Mouse (Mus musculus) adrenal gland, postnatal 25 days (tissue): ENCODE results near the gene Sema4c. TPM values are rescaled to one million over a fixed set of nuclear protein-coding genes. Genes with fewer than 3 reads are reported as not detected.

Experiments used
- DNase-seq: peaks from one replicate; pipeline ENCODE4 v3.0.0; 2021; ENCODE audit warnings: mixed read lengths
- total RNA-seq: library from RNA; stranded (reverse); gene quantifications from 2 replicates; pipeline ENCODE4 v1.2.3, GENCODE M21; 2021

Gene Sema4c
- total RNA-seq, 1 experiment from 2014 or later, result 24.2 TPM

DNA sequence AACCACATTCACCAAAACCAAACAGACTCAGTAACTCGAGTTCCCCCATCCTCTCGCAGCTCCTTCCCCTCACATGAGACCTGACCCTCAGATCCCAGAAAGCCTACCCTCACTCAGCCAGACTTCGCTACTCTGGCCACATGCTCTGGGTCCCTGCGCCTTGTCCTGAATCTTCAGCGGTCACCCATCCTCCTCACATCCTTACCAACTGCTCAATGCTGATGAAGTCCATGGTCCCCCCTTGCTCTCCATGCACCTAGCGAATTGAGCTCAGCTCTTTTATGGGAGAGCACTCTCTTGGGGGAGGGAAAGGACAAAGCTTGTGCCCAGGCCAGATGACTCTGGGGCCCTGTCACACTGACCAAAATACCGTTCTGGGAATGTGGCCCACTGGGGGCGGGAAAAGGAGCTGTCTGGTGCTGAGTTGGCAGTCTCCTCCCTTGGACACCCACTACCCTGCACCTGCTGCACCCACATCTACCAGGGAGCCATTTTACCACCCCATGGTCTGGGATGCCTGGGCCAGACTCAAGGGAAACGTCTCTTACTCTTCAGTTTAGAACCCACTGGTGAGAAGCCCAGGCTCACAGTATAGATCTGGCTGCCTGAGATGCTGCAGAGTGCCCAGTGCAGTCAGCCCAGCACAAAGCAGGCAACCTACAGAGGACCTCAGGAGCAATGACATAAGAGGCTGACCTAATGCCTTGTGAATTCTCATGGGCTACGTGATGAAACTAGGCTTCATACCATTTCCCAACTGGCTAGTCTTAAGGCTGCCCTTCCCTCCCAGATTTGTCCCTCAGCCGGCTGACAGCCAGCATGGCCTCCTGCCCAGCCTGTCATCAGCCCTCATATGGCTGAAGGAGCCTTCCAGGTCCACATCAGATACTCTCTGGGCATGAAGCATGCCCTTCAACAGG, 22.4 kb downstream of the Sema4c start:
- peak; percentile 66 for DNase-seq

DNA sequence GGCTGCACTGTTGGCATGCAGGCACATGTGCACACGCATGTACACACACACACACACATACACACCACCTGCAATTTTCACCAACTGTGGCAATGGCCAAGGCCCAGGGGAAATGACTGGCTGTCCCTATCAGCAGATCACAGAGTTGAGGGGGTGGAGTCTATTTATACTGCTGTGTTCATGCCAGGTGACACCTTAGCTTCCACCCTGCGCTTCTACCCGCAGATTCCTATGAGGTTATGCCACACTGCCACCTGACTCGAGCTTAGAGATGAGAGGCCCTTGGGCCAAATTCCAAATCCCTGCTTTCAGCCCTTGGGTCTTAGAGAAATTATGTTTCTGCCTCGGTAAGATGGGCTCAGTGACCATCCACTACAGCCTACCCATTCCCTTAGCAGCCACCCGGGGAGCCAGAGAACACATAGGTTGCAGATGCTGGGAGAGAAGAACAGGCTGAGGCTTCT, 23.5 kb downstream of the Sema4c start:
- no peak for DNase-seq

GRCm38 (mm10) chr1:36533546-36533945, 24.6 kb downstream of the Sema4c start:
- DNase-seq, result no peak

DNA sequence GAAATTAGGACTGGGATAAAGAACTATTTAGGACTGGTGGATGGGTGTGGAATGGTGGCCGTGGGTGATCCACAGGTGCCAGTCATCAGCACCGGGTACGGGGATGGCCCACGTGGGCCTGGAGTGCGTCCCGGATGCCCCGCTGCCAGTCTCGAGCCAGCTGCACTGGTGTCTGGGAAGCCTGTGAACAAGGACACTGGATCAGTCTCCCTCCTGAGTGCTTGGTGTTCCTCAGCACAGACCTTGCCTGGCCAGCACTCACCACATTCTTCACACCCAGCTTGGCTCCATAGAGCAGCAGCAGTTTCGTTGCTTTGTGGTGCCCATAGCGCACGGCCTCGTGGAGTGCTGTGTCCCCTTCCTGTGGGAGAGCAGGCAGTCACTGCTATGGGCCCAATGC, 26.7 kb downstream of the Sema4c start:
- DNase-seq, result no peak

DNA sequence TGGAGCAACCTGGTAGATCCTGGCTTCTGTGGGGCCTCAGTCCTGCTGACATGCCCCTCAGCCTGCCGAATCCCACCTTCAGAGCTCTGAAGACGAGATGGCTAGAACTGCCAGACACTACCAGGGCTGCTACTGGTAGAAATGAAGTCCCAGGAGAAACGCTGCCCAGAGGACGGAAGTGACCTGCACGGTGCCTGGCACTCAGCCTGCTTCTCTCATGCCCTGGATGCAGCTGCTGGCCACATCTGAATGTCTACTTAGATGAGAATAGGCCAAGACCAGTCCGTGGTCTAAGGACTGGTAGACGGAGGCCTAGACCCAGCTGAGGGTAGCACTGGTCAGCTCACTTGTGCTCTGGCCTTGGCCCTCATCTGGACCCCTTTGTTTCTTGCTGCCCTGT, 27.2 kb downstream of the Sema4c start:
- DNase-seq, result no peak

GRCm38 (mm10) chr1:36530485-36530884, 27.7 kb downstream of the Sema4c start:
- no peak for DNase-seq

- DNase-seq, result no peak
Observed at GRCm38 (mm10) chr1:36529875-36530274, 28.3 kb downstream of the Sema4c start.

GRCm38 (mm10) chr1:36529274-36529673, 28.9 kb downstream of the Sema4c start:
- DNase-seq, result no peak

GRCm38 (mm10) chr1:36528351-36528750, 29.8 kb downstream of the Sema4c start:
- DNase-seq, result no peak

DNA sequence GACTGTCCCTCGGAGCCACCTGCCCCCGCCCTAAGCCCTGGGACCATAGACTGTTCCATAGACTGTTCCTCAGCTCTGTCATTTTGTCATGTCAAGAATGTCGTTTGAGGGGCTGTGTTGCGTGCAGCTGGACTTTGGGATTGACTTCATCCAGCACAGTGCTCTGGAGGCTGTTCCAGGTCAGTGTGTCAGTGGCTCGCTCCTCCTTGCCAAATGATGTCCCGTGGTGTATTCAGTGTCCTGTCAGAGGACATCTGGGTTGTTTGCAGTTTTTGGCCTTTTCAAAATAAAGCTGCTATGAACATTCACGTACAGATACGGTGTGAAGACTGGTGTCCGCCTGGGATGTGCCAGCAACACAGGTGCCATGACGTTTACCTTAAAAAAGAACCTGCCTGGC, 31.2 kb downstream of the Sema4c start:
- no peak for DNase-seq

DNA sequence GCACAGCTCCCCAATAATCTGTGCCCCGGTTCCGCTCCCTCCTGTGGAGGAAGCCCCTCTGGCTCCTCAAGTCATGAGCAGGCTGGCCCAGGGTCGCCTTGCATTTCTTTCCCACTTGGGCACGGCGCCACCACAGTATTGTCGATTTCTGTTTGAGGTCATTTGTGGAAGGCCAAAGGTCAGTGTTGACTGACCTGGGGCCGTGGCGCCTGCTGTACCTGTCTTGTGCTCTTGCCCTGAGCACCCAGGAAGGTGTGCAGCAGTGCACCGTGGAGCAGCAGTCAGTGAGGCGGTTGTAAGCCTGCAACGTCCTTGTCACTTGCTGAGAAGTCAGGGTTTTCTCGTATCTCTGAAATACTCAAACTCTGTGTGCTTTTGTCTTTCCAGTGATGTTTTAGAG, 32.4 kb downstream of the Sema4c start:
- DNase-seq, result no peak

DNA sequence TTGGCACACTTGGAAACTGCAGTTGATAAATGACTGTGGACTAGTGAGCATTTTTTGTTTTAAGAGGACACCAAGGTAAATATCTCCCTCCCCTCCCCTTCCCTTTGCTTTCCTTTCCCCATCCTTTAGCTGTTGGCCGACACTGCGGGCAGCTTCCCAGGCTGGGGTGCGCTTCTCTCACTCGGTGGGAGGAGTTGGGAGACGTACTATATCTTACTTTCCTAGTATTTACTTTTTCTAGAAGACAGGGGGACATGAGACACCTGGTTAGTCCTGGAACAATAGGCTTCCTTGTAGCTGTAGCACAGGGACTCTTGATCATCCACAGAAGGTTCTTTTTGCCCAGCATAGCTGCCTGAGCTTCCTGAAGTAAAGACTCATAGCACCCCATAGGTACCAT, 34.1 kb downstream of the Sema4c start:
- DNase-seq, result no peak

DNA sequence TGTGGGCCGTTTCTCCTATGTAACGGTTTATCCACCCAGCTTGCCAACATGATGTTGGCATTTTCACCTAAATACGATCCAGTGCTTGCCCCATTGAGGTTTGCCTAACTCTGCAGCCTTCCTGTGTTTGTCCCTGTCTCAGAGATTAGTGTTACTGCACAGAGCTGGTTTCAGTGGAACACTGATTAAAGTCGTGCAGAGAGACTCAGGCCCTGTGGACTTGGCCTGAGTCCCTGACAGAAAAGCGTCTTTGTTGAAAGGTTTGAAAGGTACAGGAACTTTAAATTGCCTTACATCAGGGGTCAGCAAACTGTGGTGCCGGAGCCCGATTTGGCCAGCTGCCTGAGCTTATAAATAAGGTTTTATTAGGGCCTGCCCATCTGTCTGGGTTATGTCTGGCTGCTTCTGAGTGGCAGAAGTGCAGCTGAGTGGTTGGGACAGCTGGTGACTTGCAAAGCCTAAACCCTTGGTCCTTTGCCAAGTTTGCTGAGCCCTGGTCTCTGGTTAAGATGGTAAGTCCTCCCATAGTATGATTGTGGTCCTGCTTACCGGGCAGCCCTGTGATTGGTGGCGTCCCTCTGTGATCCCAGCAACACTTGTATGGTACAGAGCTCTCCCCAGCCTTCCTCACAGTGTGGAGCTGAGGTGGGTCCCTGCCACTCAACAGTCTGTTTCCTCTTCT, 34.7 kb downstream of the Sema4c start:
- no peak for DNase-seq

GRCm38 (mm10) chr1:36522210-36522609, 35.9 kb downstream of the Sema4c start:
- no peak for DNase-seq

GRCm38 (mm10) chr1:36519626-36520025, 38.5 kb downstream of the Sema4c start:
- no peak for DNase-seq

DNA sequence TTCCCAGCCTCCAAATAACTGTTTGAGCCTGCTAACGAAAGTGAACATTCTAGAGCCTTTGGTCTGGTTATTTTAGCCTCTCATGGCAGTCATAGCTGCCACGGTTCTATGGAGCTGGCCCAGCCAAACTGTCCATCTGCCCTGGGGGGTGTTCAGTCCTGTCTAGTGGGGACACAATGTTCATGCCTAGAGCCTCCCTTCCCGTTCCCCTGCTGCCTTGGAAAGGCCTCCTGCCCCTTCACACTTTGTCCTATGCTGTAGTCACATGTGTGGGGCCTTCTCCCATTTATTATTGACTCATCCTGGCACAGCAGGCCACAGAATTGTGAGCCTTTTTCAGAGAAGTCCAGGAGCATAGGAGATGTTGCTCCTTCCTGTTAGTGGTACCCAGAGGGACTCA, 39.9 kb downstream of the Sema4c start:
- DNase-seq, result no peak

DNA sequence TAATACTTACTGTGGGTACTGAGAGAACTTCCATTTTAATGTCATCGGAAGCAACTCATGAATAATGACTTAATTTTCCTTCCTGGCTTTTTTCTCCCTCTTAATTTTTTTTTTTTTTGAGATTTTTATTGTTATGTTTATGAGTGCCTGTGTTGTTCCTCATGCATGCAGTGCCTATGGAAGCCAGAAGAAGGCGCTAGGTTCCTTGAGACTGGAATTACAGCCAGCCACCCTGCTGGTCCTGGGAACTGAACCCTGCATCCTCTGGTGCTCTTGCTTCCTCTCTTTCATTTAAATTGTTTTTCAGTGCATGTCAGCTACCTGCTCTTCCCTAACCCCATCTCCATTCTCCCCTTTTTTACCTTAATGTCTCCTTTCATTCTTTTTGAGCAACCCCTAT, 44.4 kb downstream of the Sema4c start:
- DNase-seq, result peak; percentile 31

DNA sequence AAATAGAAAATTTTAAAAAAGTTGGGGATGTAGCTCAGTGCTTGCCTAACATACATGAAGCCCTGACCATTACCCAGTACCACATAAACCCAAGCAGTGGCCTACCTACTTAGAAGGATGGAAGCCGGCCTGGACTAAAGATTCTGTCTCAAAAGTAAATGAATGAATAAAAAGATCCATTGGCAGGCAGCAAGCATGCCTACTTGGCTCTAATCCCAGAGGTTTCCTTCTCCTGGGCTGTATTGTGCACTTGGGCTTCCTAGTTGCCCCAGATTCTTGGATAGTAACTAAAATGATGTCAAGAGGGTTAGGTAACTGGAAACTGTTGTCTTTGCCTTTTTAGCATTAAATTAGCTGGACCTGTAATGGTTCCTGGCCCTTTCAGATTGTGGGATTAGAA, 44.8 kb downstream of the Sema4c start:
- DNase-seq, result no peak

DNA sequence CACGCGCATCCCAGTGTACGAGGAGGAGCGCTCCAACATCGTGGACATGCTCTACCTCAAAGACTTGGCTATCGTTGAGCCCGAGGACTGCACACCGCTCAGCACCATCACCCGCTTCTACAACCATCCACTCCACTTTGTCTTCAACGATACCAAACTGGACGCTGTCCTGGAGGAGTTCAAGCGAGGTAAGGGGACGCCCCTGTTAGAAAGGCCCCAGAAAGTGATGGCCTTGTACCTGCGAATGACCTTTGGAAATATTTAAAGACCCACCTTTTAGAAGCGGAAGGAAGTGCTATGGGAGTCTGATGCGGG, 45.2 kb downstream of the Sema4c start:
- no peak for DNase-seq

- peak; percentile 56 for DNase-seq
Observed at GRCm38 (mm10) chr1:36512089-36512965, 45.8 kb downstream of the Sema4c start.

DNA sequence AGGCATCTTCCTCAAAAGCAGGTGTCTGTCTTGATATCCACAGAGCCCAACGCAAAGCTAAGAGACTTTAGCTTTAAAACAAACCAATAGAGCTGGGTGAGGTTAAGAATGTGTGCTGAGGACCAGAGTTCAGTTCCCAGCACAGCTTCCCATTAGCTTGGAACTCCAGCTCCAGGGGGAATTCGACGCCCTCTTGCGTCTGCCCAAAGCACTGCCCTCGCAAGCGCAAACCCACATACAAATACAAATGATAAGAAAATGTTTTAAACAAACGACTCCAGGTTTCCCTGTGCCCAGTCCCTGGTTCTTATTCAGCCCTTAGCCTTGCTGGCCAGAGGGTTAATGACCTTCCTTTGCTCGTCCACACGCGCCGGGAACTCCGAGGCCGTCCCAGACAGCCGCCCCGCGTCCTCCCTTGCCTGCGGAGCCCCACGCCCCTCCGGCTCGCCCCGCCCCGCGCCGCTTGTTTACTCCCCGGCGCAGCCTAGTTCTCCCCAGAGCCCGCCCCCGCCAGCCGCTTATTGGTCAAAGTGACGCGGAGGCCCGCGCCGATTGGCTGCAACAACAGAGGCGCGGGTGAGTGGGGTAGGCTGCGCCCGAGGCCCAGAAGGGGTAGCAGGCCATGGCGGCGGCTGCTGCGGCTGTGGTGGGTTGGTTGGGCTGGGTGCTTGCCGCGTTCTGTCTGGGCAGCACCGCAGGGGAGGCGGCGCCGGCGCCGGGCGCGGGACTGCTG, 46.7 kb downstream of the Sema4c start, which contains the start of gene Cnnm3:
Gene Cnnm3, plus strand, starts transcription at position 579 of the 733 bp plus-strand sequence.
- DNase-seq, result peak; percentile 100

DNA sequence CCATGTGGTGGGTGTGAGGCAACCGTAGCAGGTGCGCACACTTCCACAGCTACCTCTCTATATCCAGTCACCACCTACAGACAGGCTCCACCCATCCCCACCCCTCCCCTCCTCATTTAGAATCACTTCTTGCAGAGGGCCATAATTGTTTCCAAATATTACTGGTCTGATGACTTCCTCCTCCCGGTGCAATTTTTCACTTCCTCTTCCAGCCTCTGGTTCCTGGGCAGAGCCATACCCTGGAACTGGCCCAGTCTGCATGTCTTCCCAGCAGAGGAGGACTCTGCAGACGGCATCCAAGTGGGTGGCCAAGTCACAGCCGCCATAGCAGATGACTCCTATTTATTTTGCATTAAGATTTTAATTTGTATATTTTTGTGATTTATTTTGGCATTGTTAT, 49.9 kb downstream of the Sema4c start:
- DNase-seq, result no peak
